Mouse (Mus musculus) monocyte, adult 2 months (primary cell): Measurements from ENCODE around the gene Eif5b.
"Not testable (repeated sequence)": the region's sequence is repeated elsewhere in the genome, so short reads cannot be mapped to it uniquely, and the experiment has no call there.

ENCODE experiments used
- DNase-seq, 2 experiments: peaks; one replicate each; pipeline ENCODE4 v3.0.0; 2022; ENCODE audit warnings: low spot score in 2 of 2, low read depth in 1 of 2

The Eif5b gene

GRCm38 (mm10) chr1:38001956-38002355, 4.1 kb downstream of the Eif5b start:
- no peak for DNase-seq

GRCm38 (mm10) chr1:38003046-38003445, 5.2 kb downstream of the Eif5b start:
- no peak for DNase-seq

GRCm38 (mm10) chr1:38006741-38007140, 8.9 kb downstream of the Eif5b start:
- no peak for DNase-seq

- DNase-seq, result no peak
Observed at GRCm38 (mm10) chr1:38011647-38012046, 13.8 kb downstream of the Eif5b start.

- DNase-seq, result peak in 1 of 2 experiments; percentile 46
Observed at GRCm38 (mm10) chr1:38012104-38012503, 14.3 kb downstream of the Eif5b start.

GRCm38 (mm10) chr1:38012509-38012908, 14.7 kb downstream of the Eif5b start:
- no peak for DNase-seq

- DNase-seq, result no peak
Observed at GRCm38 (mm10) chr1:38014551-38015203, 16.9 kb downstream of the Eif5b start.

GRCm38 (mm10) chr1:38027301-38027700, 29.5 kb downstream of the Eif5b start:
- no peak for DNase-seq

- no peak for DNase-seq
Observed at GRCm38 (mm10) chr1:38031391-38031790, 33.6 kb downstream of the Eif5b start.

- DNase-seq, result no peak
Observed at GRCm38 (mm10) chr1:38035521-38035920, 37.7 kb downstream of the Eif5b start.

GRCm38 (mm10) chr1:38037375-38037774, 39.6 kb downstream of the Eif5b start:
- no peak for DNase-seq

GRCm38 (mm10) chr1:38038898-38039297, 41.1 kb downstream of the Eif5b start:
- DNase-seq, result no peak

GRCm38 (mm10) chr1:38048121-38048520, 50.3 kb downstream of the Eif5b start:
- no peak for DNase-seq

- DNase-seq, result no peak
Observed at GRCm38 (mm10) chr1:38049562-38049961, 51.8 kb downstream of the Eif5b start.

GRCm38 (mm10) chr1:38055176-38055575, 57.4 kb downstream of the Eif5b start:
- DNase-seq, result no peak

- DNase-seq, result no peak
Observed at GRCm38 (mm10) chr1:38058417-38058816, 60.6 kb downstream of the Eif5b start.

- not testable (repeated sequence) for DNase-seq
Observed at GRCm38 (mm10) chr1:38062156-38062555, 64.3 kb downstream of the Eif5b start.

GRCm38 (mm10) chr1:38067276-38067675, 69.5 kb downstream of the Eif5b start:
- no peak for DNase-seq

GRCm38 (mm10) chr1:38071326-38071725, 73.5 kb downstream of the Eif5b start:
- no peak for DNase-seq

GRCm38 (mm10) chr1:38081316-38081715, 83.5 kb downstream of the Eif5b start:
- DNase-seq, result no peak

GRCm38 (mm10) chr1:38103214-38103613, 105.4 kb downstream of the Eif5b start:
- no peak for DNase-seq

GRCm38 (mm10) chr1:38103813-38104212, 106.0 kb downstream of the Eif5b start:
- no peak for DNase-seq
